Mouse (Mus musculus): ENCODE data around the gene Akt3.

Gene Akt3

DNA sequence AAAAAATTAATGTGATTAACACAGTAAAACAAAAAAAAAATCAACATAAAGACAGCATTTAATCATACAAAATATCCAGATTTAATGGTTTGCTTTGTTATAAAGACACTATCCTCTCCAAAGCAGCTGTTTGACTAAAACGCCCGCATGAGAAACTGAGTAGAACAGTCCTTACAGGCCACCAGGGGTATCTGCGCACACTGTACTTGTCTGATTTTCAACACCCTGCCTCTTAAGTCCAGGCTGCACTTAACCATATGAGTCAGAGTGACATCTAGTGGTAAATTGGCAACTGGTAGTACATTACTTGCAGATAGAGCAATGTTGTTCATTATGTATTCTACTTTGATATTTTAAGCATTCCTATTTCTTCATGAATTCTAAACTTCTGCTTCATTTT, 69.3 kb downstream of the Akt3 start:
- peak; percentile 42 to 54 for DNase-seq (ENCODE audit: low spot score in 2 of 2)

GRCm38 (mm10) chr1:177186751-177187150, 71.3 kb downstream of the Akt3 start:
- no peak for DNase-seq (ENCODE audit: low spot score in 2 of 2)

DNA sequence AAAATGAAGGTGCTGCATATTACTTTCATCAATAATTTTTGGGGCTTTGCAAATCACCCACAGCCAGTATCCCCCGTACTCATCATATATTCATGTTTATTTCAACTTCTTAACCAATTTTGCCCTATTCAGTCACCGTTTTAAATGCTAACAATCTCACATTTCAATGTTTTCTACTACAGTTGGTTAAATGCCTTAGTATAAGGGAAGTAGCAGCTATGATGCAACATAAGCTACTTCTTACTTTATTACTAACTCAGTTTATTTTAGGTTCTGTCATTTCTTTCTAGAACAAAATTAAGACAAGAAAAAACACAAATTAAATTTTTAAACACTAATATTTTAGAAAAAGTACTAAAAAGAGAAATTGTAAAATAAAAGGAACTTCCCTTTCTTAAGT, 78.4 kb downstream of the Akt3 start:
- DNase-seq (ENCODE audit: low spot score in 2 of 2) = no peak

GRCm38 (mm10) chr1:177175436-177175835, 82.6 kb downstream of the Akt3 start:
- no peak for DNase-seq (ENCODE audit: low spot score in 2 of 2)

DNA sequence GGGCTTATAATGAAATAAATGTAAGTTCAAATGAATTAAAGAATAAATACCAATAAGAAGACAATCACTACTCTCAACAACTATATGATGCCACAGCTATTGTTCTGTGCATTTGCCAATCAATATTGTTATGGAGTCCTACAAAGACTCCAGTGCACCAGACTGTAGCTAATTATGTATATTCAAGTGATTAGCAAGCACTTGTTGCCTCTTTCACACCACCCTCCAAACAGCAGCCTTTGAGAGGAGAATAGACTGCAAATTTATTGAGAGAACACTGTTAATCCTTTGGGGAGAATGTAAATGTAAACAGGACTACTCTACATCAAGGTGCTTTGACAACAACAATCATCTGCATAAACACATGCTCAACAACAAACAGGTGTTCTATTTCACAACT, 86.7 kb downstream of the Akt3 start:
- no peak for DNase-seq (ENCODE audit: low spot score in 2 of 2)

DNA sequence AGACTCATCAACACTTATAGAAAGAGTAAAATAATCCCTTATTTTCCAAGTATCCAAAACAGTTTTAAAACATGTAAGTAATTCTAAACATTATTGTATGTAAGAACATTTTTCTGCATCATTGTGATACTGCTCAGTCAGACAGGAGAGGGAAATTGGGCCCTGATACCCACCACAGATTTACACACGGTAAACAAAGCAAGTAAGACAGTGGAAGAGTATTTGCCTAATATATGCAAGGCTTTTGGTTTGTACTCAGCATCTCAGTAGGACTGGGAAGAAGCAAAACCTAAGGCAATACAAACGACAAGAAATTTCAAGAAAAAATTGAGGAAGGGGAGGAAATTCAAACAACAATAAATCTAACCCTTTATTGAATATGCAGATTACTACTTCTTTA, 92.2 kb downstream of the Akt3 start:
- DNase-seq (ENCODE audit: low spot score in 2 of 2) = no peak

GRCm38 (mm10) chr1:177165336-177165735, 92.7 kb downstream of the Akt3 start:
- DNase-seq (ENCODE audit: low spot score in 2 of 2) = no peak

GRCm38 (mm10) chr1:177150344-177151021, 107.5 kb downstream of the Akt3 start:
- DNase-seq (ENCODE audit: low spot score in 2 of 2) = no peak

GRCm38 (mm10) chr1:177148746-177149145, 109.3 kb downstream of the Akt3 start:
- DNase-seq (ENCODE audit: low spot score in 2 of 2) = no peak

DNA sequence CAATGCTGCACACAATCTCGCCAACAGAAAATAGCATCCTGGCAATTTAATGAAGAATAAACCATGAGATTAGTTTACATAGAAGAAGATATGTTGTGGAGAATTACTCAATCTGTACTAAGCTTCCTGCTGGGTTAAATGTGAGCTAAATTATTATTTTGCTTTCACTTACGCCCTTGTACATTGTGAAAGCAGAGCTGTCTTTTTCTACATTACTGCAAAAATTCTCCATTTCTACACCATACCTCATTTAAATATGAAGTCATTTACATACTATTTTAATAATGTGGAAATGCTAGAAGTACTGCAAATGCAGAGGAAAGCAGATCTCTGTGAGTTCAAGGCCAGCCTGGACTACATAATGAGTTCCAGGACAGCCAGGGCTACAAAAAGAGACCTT, 116.5 kb downstream of the Akt3 start:
- DNase-seq (ENCODE audit: low spot score in 2 of 2) = no peak

DNA sequence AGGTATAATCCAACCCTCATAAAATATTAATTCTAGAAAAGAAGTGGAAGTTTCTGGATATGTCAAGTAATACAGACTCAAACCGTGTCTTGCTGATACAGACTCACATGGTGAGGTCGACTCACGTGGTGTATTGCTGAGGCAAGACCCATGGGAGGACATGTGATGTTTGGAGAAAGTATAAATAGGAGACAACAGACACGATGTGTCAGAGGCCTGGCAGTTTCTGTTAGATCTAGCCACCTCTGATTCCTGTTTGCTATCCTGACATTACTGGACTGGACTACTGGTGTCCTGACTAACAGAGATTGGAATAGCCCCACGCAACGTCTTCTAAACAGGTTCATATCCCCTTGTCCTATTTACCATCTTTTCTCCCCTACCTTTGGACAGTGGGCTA, 118.4 kb downstream of the Akt3 start:
- no peak for DNase-seq (ENCODE audit: low spot score in 2 of 2)

- no peak for DNase-seq (ENCODE audit: low spot score in 2 of 2)
Observed at GRCm38 (mm10) chr1:177131458-177131857, 126.5 kb downstream of the Akt3 start.

DNA sequence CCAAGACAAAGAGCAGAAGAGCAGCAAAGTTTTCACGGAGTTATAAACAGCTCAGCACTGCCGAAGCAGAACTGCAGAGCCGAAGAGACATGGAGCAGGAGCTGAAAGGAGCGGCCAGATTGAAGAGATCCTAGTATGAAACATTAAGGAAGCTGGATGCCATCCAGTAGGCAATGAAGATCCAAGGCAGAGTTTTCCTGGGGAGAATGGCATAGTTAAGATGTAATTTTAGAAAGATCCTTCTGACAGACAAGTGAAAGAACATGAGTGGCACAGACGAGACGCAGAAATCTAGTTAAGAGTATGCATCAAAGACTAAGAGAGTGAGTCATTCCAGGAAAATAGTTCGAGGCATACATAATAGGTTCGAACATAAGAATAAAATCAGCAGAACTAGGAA, 131.3 kb downstream of the Akt3 start:
- DNase-seq (ENCODE audit: low spot score in 2 of 2) = no peak

- DNase-seq (ENCODE audit: low spot score in 2 of 2) = peak in 1 of 2 experiments; percentile 21
Observed at GRCm38 (mm10) chr1:177110665-177111271, 147.2 kb downstream of the Akt3 start.

DNA sequence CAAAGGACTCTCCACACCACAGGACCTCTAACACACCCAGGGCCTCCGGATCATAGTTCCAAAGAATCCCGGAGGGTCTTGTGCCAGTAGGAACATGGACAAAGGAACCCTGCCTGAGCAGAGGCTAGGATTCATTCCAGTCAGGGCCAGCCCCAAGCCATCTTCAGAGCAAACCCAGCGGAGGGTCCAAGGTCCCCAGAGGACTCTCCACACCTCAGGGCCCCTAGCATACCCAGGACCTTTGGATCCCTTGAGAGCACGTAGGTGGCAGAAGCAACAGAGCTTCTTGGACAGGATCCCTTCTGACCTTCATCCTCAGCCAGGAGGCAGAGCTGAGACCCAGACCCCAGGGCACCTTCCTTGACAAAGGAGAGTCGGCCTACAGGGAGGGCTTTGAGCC, 167.5 kb downstream of the Akt3 start:
- DNase-seq (ENCODE audit: low spot score in 2 of 2) = no peak

DNA sequence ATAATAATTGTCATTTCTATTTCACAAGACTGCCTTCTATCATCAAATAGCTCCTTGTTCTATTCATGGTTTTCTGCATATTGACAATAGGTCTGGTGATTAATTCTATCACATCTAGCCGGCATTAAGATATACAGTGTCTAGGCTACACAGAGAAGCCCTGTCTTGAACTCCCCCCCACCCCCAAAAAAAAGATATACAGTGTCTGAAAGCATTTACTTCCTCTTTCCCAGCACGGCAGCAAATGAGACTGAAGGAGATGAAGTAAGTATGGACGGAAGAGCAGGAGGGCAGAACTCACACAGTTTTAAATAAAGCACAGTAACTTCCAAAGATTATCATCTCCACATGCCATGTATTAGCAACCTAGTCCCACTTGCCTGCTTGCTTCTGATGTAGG, 168.5 kb downstream of the Akt3 start:
- DNase-seq (ENCODE audit: low spot score in 2 of 2) = peak in 1 of 2 experiments; percentile 11

DNA sequence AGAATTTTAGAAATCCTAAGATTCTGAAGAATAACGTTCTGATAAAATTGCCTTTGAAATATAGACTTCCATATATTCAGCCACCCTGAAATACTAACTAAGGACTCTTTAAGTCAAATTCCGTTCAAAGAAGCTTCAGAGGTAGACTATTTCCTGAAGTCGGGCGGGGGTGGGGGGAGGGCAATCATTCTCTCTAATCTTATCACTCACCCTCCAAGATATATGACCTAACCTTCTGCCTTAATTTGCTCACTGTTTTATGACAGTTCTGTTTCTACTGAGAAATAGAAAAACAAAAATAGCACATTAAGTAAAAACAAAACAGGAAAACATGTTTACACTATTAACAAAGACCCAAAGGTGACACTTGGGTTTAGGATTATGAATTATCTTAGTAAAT, 169.0 kb downstream of the Akt3 start:
- no peak for DNase-seq (ENCODE audit: low spot score in 2 of 2)

DNA sequence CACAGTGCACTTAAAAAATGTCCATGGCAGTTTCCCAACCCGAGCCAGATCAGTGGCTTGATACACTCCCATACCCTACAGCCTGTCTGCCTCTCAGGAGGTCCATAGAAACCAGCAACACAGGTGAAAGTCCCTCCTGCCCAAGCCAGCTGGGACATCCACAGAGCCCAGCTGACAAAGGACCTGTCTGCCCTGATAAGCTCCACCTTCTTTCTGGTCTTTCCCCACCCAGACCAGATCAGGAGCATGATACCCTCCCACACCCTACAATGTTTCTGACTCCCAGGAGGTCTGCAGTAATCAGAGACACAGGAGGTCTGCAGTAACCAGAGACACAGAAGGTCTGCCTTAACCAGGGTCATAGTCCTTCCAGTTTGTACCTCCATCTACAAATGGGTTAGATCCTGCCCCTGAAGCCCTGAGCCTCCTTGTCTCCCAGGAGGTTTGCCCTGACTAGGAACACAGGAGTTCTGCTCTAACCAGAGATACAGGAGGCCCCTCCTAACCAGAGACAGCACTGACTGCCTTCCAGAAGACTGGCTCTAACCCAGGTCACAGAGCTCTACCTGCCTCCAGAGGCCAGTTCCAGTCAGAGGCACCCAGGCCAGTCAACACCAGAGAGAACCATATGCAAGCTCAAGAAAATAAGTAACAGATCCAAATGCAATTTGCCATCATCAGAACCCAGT, 175.9 kb downstream of the Akt3 start:
- no peak for DNase-seq (ENCODE audit: low spot score in 2 of 2)

DNA sequence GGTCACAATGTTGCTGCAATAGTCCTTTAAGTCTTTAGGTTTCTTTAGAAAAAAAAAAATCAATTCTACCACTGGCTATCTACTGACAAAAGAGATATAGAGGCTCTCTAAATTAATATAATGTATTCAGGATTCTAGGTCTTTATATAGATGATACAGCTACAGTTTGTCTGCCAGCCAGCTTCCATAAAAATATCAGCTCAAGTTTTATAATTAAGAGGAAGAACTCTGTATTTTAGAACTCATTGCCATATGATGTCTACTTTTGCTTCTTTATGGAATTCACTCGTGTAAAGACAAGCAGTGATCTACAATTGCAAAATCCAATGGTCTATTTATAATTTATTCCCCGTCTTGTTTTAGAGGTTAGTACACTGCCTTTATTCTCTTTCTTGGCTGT, 188.8 kb downstream of the Akt3 start:
- no peak for DNase-seq (ENCODE audit: low spot score in 2 of 2)

DNA sequence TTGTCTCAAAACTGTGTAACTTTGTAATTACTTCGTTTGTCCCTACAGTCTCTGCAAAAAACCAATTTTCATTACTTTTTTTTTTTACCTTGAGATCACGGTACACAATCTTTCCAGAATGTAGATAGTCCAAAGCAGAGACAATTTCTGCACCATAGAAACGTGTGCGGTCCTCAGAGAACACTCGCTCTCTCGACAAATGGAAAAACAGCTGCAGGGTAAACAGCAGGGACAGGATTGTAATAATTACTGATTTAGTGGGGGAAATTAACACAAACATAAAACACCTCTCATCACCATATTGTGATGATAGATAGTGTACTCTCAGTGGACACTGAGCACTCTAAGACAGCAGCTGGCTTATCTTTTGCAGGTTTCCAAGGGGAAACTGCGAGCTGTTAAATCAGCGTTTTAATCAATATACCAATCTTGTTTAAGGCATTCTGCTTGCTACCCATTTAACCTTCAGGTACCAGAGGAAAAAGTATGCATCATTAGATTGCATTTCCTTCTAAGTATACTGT, 190.8 kb downstream of the Akt3 start:
- DNase-seq (ENCODE audit: low spot score in 2 of 2) = no peak

DNA sequence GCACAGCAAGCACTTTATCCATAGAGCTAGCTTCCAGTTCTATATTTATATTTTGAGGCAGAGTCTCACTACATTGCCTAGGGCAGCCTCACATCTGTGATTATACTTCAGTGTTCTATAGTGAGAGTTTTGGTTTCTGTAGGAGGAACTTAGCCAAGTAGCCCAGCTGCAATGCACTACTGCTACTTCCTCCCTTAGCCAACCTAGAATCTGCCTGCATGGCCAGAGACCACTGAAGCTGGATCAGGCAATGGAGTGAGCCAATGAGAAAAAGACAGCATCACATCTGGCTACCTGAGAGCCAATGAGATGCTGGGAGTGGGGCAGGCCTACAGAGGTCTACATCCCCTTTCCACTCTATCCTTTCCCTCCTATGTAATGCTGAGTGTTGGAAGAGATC, 192.3 kb downstream of the Akt3 start:
- DNase-seq (ENCODE audit: low spot score in 2 of 2) = peak; percentile 12 to 23

GRCm38 (mm10) chr1:177061761-177062160, 196.2 kb downstream of the Akt3 start:
- DNase-seq (ENCODE audit: low spot score in 2 of 2) = no peak

- no peak for DNase-seq (ENCODE audit: low spot score in 2 of 2)
Observed at GRCm38 (mm10) chr1:177054891-177055290, 203.1 kb downstream of the Akt3 start.

Data from spleen, postnatal 36 days (tissue).